Mouse (Mus musculus) midbrain, embryonic 14.5 days (tissue): ENCODE results near the gene Kcnk5. TPM values are rescaled to one million over a fixed set of nuclear protein-coding genes. Genes with fewer than 3 reads are reported as not detected.

Experiments used
- ATAC-seq: fragments of 200-750 bp; cut with Nextera tagmentation; 2 replicates; pipeline ENCODE4 v1.8.0; 2017; ENCODE audit warnings: moderate number of reproducible peaks, moderate library complexity; ENCODE audit not compliant: low FRiP score, low TSS enrichment
- DNase-seq: peaks from one replicate; pipeline ENCODE4 v3.0.0-alpha.2; 2015
- H3K27ac ChIP-seq: fragments of 300-500 bp; sonication (generic); replicated peaks from 2 replicates; pipeline ENCODE4 v1.5.1; 2014; ENCODE audit warnings: mild to moderate bottlenecking, low read depth, low read length, moderate library complexity
- H3K27me3 ChIP-seq: fragments of 300-500 bp; sonication (generic); 2 replicates; pipeline ENCODE4 v1.6.1; 2014; ENCODE audit warnings: low read length, control low read depth, mixed read lengths; ENCODE audit not compliant: control insufficient read depth, insufficient read depth
- H3K36me3 ChIP-seq: fragments of 300-500 bp; sonication (generic); 2 replicates; pipeline ENCODE4 v1.6.1; 2014; ENCODE audit warnings: low read length, control low read depth; ENCODE audit not compliant: control insufficient read depth, insufficient read depth
- H3K4me1 ChIP-seq: fragments of 300-500 bp; sonication (generic); 2 replicates; pipeline ENCODE4 v1.6.1; 2014; ENCODE audit warnings: mild to moderate bottlenecking, antibody characterized with exemption, low read length, control low read depth; ENCODE audit not compliant: control insufficient read depth, insufficient read depth
- H3K4me2 ChIP-seq: fragments of 300-500 bp; sonication (generic); 2 replicates; pipeline ENCODE4 v1.6.1; 2014; ENCODE audit warnings: mild to moderate bottlenecking, low read length, moderate library complexity
- H3K4me3 ChIP-seq: fragments of 300-500 bp; sonication (generic); replicated peaks from 2 replicates; pipeline ENCODE4 v1.5.1; 2014; ENCODE audit warnings: low read depth, low read length
- H3K9ac ChIP-seq: fragments of 300-500 bp; sonication (generic); replicated peaks from 2 replicates; pipeline ENCODE4 v1.6.1; 2014; ENCODE audit warnings: mild to moderate bottlenecking, low read length, moderate library complexity
- H3K9me3 ChIP-seq: fragments of 300-500 bp; sonication (generic); 2 replicates; pipeline ENCODE4 v1.6.1; 2016; ENCODE audit warnings: low read length, control low read depth, mixed read lengths; ENCODE audit not compliant: control insufficient read depth
- WGBS: fragments of 180-500 bp; shearing (Covaris S2); extraction: QIAGEN DNeasy Blood & Tissue Kit; methylation state at CpG from one replicate; pipeline ENCODE4 v1.1.7; 2014; 5-methylcytosine and 5-hydroxymethylcytosine counted together
- polyA plus RNA-seq: library from polyadenylated mRNA; unstranded; fragments of >200 nt; fragmentation: Nextera tagmentation; extraction: Ambion mirVana; gene quantifications from 2 replicates; pipeline ENCODE4 v1.2.1, GENCODE M21; 2014

Kcnk5 gene
- polyA plus RNA-seq, 1 experiment from 2014 or later: 0.88 TPM

GRCm38 (mm10) chr14:20177494-20178123, 4.0 kb downstream of the Kcnk5 start:
- H3K4me3 ChIP-seq: no peak overlapping the region
- H3K4me2 ChIP-seq: no peak overlapping the region
- no peak for ATAC-seq
- WGBS: 82% methylated on average over 9 of the region's 9 CpGs
- H3K4me1 ChIP-seq: peaks cover 12% of the 10 kb centered on the region; the same call in 1 of the 2 replicates
- H3K27me3 ChIP-seq: no peaks in the 10 kb centered on the region; the same call in 1 of the 2 replicates
- no peaks in the 10 kb centered on the region for H3K9me3 ChIP-seq
- no peaks in the 10 kb centered on the region for H3K36me3 ChIP-seq
- no peak for DNase-seq
- H3K27ac ChIP-seq: no peak overlapping the region
- no peak overlapping the region for H3K9ac ChIP-seq

- Histone ChIP-seq H3K4me3 (no peak overlapping the region), H3K9me3 (no peaks in the 10 kb centered on the region), H3K27me3 (no peaks in the 10 kb centered on the region; the same call in 1 of the 2 replicates), H3K4me1 (peaks cover 4% of the 10 kb centered on the region; the same call in 1 of the 2 replicates), H3K27ac (no peak overlapping the region), H3K4me2 (no peak overlapping the region), H3K36me3 (no peaks in the 10 kb centered on the region), H3K9ac (no peak overlapping the region)
- 87% methylated on average over 4 of the region's 4 CpGs for WGBS
- DNase-seq (no peak), ATAC-seq (no peak)
These were observed 5.9 kb downstream of the Kcnk5 start for GRCm38 (mm10) chr14:20175705-20176104.

- Histone ChIP-seq H3K9me3 (no peaks in the 10 kb centered on the region), H3K9ac (no peak overlapping the region), H3K4me2 (no peak overlapping the region), H3K4me1 (no peaks in the 10 kb centered on the region), H3K27me3 (no peaks in the 10 kb centered on the region; the same call in 1 of the 2 replicates), H3K27ac (no peak overlapping the region), H3K36me3 (no peaks in the 10 kb centered on the region), H3K4me3 (no peak overlapping the region)
- DNase-seq: no peak
- no peak for ATAC-seq
- 96% methylated on average over 7 of the region's 7 CpGs for WGBS
These were observed 6.5 kb downstream of the Kcnk5 start for GRCm38 (mm10) chr14:20175114-20175513.

- H3K27ac ChIP-seq: no peak overlapping the region
- H3K4me3 ChIP-seq: no peak overlapping the region
- no peaks in the 10 kb centered on the region for H3K36me3 ChIP-seq
- 90% methylated on average over 6 of the region's 6 CpGs for WGBS
- H3K9me3 ChIP-seq: no peaks in the 10 kb centered on the region
- no peak for ATAC-seq
- no peak overlapping the region for H3K9ac ChIP-seq
- no peak for DNase-seq
- no peak overlapping the region for H3K4me2 ChIP-seq
- no peaks in the 10 kb centered on the region for H3K27me3 ChIP-seq
- H3K4me1 ChIP-seq: no peaks in the 10 kb centered on the region
These were observed 6.9 kb downstream of the Kcnk5 start for GRCm38 (mm10) chr14:20174696-20175095.

- no peak overlapping the region for H3K4me2 ChIP-seq
- H3K27me3 ChIP-seq: no peaks in the 10 kb centered on the region
- no peaks in the 10 kb centered on the region for H3K4me1 ChIP-seq
- H3K4me3 ChIP-seq: no peak overlapping the region
- no peak overlapping the region for H3K27ac ChIP-seq
- DNase-seq (no peak), ATAC-seq (no peak)
- no peaks in the 10 kb centered on the region for H3K36me3 ChIP-seq
- 96% methylated on average over 14 of the region's 14 CpGs for WGBS
- H3K9me3 ChIP-seq: no peaks in the 10 kb centered on the region
- no peak overlapping the region for H3K9ac ChIP-seq
These were observed 7.6 kb downstream of the Kcnk5 start for GRCm38 (mm10) chr14:20173873-20174490.

- ATAC-seq (no peak), DNase-seq (no peak)
- Histone ChIP-seq H3K36me3 (no peaks in the 10 kb centered on the region), H3K9ac (no peak overlapping the region), H3K27ac (no peak overlapping the region), H3K4me1 (no peaks in the 10 kb centered on the region), H3K4me3 (no peak overlapping the region), H3K27me3 (no peaks in the 10 kb centered on the region), H3K4me2 (no peak overlapping the region), H3K9me3 (no peaks in the 10 kb centered on the region)
- WGBS: 92% methylated on average over 4 of the region's 4 CpGs
These were observed 8.7 kb downstream of the Kcnk5 start for GRCm38 (mm10) chr14:20172924-20173323.

- Histone ChIP-seq H3K9ac (no peak overlapping the region), H3K36me3 (no peaks in the 10 kb centered on the region), H3K27ac (no peak overlapping the region), H3K4me2 (no peak overlapping the region), H3K4me1 (no peaks in the 10 kb centered on the region), H3K9me3 (no peaks in the 10 kb centered on the region), H3K27me3 (no peaks in the 10 kb centered on the region), H3K4me3 (no peak overlapping the region)
- DNase-seq (no peak), ATAC-seq (no peak)
- 82% methylated on average over 5 of the region's 5 CpGs for WGBS
These were observed 9.1 kb downstream of the Kcnk5 start for GRCm38 (mm10) chr14:20172509-20172908.

GRCm38 (mm10) chr14:20171840-20172239, 9.8 kb downstream of the Kcnk5 start:
- no peak overlapping the region for H3K27ac ChIP-seq
- peak; percentile 46 for DNase-seq
- no peaks in the 10 kb centered on the region for H3K9me3 ChIP-seq
- 73% methylated on average over 3 of the region's 3 CpGs for WGBS
- no peak overlapping the region for H3K4me3 ChIP-seq
- H3K9ac ChIP-seq: no peak overlapping the region
- H3K27me3 ChIP-seq: no peaks in the 10 kb centered on the region
- no peak overlapping the region for H3K4me2 ChIP-seq
- ATAC-seq: no peak
- no peaks in the 10 kb centered on the region for H3K4me1 ChIP-seq
- no peaks in the 10 kb centered on the region for H3K36me3 ChIP-seq

- no peaks in the 10 kb centered on the region for H3K9me3 ChIP-seq
- no peaks in the 10 kb centered on the region for H3K36me3 ChIP-seq
- H3K4me2 ChIP-seq: no peak overlapping the region
- H3K4me1 ChIP-seq: no peaks in the 10 kb centered on the region
- H3K4me3 ChIP-seq: no peak overlapping the region
- ATAC-seq (no peak), DNase-seq (no peak)
- H3K27ac ChIP-seq: no peak overlapping the region
- WGBS: 91% methylated on average over 4 of the region's 4 CpGs
- H3K27me3 ChIP-seq: no peaks in the 10 kb centered on the region
- no peak overlapping the region for H3K9ac ChIP-seq
These were observed 12.4 kb downstream of the Kcnk5 start for GRCm38 (mm10) chr14:20169251-20169650.
